Mouse (Mus musculus) adrenal gland, postnatal 4 days (tissue): ENCODE measurements around the gene Supt3. TPM values are rescaled to one million over a fixed set of nuclear protein-coding genes. Genes with fewer than 3 reads are reported as not detected.

Experiments used
- DNase-seq, 2 experiments: peaks; one replicate each; pipeline ENCODE4 v3.0.0; 2021 to 2022; ENCODE audit warnings: low spot score in 2 of 2, mixed read lengths in 2 of 2
- total RNA-seq, 2 experiments: library from RNA; stranded (reverse); gene quantifications; 2 replicates each; pipeline ENCODE4 v1.2.3; 2021

The Supt3 gene
- total RNA-seq, 2 experiments from 2014 or later: 23.5 to 25.9 TPM

GRCm38 (mm10) chr17:45051971-45052370 is 275.0 kb downstream of the Supt3 start:
- DNase-seq: no peak

DNA sequence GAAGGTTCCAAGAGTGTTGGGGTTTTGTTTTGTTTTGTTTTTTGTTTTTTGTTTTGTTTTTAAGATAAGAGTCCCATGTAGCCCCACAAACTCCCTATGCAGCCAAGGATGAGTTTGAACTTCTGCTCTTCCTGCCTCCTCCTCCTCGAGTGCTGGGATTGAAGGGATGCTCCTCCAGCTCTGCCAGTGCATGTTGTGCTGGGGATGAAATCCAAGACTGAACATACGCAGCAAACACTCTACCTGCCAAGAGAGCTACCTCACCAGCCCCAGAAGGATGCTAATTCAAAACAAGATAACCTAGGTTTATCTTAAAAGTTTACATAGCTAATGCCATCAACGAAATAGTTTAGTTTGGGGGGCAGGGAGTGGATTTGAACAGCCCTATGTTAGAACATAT is 276.4 kb downstream of the Supt3 start:
- no peak for DNase-seq

DNA sequence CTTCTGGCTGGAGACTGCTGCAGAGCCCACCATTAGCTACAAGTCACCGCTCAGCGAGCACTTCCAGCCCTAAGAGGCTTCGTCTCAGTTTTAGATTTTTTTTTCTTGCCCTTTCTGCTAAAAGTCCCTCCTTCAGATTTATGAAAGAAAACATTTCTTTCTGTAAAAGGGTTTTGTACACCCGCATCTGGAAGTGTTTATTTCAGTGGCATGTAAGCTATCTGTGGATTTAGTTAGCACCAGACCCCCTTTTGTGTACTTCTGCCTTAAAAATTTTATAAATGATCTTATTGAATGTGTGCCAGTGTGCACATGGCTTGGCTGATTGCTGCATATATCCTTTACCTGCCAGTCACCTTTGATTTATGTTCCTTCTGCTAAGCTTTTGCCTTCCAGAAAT is 277.6 kb downstream of the Supt3 start:
- no peak for DNase-seq

DNA sequence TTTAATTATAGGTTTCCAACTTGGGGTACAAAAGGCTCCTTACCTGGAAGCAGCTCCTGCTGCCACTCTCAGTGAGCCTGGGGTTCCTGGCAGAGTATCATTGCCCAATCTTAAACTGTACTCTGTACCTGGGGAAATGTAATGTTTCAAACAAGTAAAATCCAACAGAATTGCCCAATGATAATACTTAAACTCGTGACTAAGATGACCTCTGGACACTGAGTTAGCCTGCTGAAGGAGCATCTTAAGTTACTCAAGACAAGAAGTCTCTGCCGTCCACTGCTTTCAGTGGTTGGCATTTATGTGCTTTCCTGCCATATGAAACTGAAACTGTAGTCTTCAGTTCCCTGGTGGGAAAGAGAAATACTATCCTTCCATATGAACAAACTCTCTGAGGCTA is 279.9 kb downstream of the Supt3 start:
- no peak for DNase-seq

- no peak for DNase-seq
Measured at GRCm38 (mm10) chr17:45057780-45058179, 280.8 kb downstream of the Supt3 start.

GRCm38 (mm10) chr17:45058566-45059363 is 281.8 kb downstream of the Supt3 start:
- no peak for DNase-seq

GRCm38 (mm10) chr17:45063776-45064175 is 286.8 kb downstream of the Supt3 start:
- DNase-seq: no peak

DNA sequence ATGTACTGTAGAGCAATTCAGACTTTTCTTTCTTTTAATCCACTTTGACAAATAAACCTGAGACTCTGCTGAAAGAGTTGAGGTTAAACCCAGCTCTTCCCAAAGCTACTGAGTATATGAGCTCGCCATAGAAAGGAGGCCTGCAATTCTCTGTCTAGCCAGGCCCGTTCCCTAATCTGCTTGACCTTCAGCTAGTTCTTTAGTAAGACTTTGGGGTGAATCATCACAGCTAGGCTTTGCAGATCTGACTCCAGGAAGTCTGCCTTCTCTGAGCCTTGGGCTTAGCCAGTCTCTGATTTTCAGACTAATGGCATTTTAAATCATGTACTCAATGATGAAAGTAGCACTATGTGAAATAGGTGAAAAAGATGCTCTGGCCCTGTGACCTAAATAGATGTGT is 288.5 kb downstream of the Supt3 start:
- DNase-seq: no peak

- no peak for DNase-seq
Measured at GRCm38 (mm10) chr17:45067441-45067840, 290.5 kb downstream of the Supt3 start.

GRCm38 (mm10) chr17:45068321-45068720 is 291.4 kb downstream of the Supt3 start:
- no peak for DNase-seq

DNA sequence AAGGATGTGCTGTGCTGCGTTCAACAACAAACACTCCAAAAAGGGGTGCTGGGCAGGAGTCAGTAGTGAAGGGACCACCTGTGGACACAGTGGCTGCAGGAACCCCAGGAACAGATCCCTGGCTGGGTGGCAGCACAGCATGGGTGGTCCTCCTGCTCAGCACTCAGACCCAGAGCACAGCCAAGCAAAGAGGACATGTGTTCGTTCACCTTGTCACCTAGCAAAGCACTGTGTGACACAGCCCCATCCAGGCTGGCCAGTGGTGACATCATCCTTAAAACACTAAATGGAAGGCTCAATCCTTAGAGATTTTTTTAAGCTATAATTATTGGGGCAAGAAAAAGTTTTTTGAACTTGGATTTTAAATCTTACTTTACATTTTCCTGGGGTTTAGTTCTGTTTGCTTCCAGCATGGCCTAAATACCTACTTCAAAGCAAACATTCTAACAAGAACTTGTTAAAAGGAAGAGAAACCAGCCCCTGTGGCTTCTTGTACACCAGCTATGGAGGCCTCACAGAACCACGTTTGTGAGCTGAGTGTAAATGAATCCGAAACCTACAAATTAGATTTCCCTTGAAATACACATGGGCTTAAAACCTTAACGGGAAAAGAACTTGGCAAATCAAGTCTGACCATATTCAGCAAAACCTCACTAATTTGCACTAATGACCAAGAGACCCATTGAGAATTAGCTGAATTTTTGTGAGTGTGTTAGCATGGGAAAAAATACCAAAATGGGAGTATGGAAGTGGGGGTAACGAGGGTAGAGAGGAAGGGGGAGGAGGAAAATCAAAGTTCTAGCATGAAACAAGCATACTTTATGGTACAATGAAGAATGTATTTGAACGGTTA is 295.8 kb downstream of the Supt3 start:
- DNase-seq: no peak

- no peak for DNase-seq
Measured at GRCm38 (mm10) chr17:45073348-45073634, 296.3 kb downstream of the Supt3 start.

DNA sequence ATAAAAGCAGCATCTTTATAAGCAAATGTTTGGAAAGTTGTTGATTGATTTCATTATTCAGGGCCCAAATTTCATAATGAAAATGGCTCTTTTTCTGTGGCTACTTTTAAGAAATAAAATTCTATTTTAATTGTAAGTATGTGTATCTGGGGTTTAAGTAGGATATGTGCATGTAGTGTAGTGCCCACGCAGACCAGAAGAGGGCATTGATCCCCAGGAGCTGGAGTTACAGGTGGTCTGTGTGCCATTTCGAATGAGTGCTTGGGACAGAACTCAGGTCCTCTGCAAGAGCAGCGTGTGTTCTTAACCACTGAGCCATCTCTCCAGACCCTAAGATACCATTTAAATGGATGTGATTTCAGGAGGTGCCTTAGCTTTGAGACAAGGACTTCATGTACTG is 296.8 kb downstream of the Supt3 start:
- no peak for DNase-seq

- DNase-seq: no peak
Measured at GRCm38 (mm10) chr17:45076951-45077350, 300.0 kb downstream of the Supt3 start.

DNA sequence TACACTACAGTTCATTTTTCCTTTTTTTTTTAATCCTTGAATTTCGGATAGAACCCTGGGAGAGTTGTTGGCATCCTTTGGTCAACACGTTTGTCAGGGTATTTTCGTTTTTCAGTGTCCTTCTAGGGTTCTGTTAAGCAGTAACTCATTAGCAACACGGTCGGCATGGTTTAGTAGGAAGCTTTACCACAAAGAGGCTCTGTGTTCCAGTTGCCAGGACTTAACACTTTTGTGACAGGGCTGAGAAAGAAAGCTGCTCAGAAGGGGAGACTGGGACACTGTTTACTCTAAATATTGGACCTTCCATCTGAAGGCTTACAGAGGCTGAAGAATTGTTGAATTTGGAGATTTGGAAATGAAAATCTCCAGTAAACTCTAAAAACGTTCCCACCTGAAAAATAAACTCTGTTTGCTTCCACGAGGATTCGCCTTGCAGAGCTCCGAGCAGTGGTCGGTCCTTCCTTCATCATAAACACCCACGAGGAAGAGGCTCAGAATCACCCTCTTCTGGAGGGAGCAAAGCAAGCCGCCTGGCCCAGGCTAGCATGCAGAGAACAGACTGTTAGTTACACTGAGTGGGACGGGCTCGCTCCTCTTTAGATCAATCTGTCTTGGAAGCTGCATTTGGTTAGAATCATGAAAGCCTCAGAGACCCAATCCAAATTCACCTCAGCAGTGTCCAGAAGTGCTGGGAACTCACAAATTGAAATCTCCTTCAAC is 301.1 kb downstream of the Supt3 start:
- DNase-seq: no peak

- no peak for DNase-seq
Measured at GRCm38 (mm10) chr17:45081521-45081920, 304.6 kb downstream of the Supt3 start.

DNA sequence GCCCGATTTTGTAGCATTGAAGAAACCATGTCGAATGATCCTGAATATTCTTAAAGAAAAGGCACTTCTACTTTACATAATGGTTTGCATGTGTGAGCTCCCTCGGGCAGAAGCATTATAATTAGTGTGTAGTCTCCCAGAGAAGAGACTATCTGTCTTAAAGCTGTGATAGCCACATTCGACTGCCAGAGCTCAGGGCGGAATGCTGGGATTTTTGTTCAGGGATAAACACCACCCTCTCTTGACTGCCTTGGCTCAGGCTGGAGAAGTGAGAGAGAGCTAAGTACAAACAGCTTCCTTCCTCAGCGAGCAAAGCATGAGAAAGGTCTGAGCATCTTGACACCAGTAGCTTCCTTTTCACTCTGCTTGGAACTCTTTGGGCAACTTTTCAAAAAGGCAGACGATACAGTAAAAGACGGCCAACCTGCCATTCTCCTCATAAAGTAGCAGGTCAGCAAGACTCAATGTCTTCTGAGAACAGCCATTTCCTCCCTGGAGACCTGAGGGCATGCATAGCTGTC is 305.1 kb downstream of the Supt3 start:
- DNase-seq: no peak

GRCm38 (mm10) chr17:45086361-45086760 is 309.4 kb downstream of the Supt3 start:
- DNase-seq: no peak

- no peak for DNase-seq
Measured at GRCm38 (mm10) chr17:45087022-45087421, 310.1 kb downstream of the Supt3 start.

- DNase-seq: no peak
Measured at GRCm38 (mm10) chr17:45101064-45101463, 324.1 kb downstream of the Supt3 start.

DNA sequence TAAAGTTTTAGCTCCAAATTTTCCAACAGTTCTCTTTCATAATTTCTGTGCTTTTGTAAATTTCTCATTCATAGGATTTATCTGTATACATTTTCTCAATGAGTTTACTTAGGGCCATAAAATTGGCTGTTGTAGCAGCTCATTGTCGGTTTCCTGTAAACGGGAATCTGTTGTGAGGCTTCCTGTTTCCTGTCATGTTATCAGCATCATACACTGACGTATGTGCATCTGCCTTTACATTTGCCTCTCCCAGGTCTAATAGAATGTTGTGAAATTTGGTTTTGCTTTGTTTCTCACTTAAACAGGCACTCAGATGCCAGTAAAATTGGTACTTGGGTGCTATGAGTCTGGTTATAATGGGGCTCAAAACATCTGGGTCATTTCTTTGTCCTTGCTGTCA is 338.4 kb downstream of the Supt3 start:
- no peak for DNase-seq
